Mouse (Mus musculus) heart, adult 18-20 months (tissue): ENCODE results near the gene C530008M17Rik. TPM values are rescaled to one million over a fixed set of nuclear protein-coding genes. Genes with fewer than 3 reads are reported as not detected.
A peak's percentile ranks its signal among the peaks of the same experiment; 100 is the strongest.

ENCODE experiments used
- DNase-seq, 2 experiments: peaks; one replicate each; pipeline ENCODE4 v3.0.0; 2021 to 2022; ENCODE audit warnings: mixed read lengths in 1 of 2
- total RNA-seq, 2 experiments: library from RNA; stranded (reverse); gene quantifications; 2 replicates each; pipeline ENCODE4 v1.2.3; 2021

Gene C530008M17Rik
- total RNA-seq, 2 experiments from 2014 or later = 1.8 TPM

DNA sequence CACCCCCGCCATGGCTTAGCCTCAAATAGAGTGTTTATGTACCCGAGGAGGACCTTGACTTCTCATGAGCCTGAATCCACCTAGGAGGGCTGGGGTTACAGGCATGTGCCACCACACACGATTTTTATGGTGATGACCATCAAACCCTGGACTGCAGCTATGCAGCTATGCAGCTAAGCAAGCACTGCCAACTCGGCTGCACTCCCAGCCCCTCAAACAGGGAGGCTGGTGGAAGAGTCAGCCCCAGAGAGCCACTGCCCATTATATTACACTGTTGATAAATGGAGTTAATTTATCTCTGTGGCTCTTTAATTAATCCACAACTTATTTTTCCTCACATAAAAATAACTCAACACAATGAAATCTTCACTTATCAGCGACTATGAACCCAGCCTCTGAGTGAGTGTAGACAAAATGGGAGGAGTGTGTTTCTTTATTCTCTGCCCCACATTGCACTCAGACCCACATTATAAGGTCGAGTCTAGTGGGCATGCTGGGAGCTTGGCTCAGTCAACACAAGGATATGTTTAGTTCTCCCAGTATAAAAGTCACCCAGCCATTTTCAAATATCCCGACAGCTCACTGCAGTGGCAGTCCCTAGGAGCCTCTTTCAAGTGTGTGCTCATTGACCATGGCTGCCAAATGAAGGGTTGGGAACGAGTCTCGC, 117.3 kb downstream of the C530008M17Rik start:
- no peak for DNase-seq

DNA sequence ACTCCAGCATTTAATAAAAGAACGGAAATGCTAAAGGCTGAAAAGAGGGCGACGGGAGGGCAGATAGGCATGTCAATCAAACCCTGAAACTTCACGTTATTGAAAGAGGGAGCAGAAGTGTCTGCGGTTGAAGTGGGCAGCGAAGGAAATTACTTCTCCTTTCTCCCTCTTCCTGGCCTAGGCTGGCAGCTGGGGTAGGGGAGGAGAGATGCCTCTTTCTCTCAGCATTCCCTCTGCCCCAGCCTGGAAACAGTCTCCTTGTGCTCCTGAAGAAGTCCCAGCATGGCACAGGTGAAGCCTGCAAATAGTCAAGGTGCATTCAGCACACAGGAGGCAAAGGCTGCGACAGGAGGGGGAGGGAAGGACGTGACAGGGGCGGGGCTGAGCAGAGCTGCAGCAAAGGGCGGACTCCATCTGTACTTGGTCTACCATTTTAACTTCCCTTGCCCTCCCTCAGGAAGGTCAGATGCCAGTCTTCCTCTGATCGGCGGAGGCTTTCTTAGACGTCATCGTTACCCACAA, 122.8 kb downstream of the C530008M17Rik start:
- peak in 1 of 2 experiments; percentile 5 for DNase-seq

DNA sequence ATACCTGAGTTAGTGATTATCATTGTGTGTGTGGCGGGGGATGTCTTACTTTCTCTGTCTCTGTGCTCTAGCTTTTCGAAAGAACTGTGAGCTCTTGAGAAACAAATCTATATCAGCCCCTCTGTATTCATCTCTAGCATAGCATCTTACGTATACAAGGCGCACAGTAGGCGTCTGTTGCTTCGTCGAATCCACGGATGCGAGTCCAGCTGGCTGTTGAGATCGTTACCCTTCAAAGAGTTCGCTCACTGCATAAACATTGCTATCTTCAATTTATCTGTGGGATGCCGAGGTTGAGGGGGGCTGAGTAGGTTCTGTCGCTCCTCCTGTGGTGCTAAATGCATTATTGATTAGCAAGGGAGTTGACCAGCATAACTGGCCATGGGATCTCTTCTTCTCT, 125.6 kb downstream of the C530008M17Rik start:
- DNase-seq = no peak

DNA sequence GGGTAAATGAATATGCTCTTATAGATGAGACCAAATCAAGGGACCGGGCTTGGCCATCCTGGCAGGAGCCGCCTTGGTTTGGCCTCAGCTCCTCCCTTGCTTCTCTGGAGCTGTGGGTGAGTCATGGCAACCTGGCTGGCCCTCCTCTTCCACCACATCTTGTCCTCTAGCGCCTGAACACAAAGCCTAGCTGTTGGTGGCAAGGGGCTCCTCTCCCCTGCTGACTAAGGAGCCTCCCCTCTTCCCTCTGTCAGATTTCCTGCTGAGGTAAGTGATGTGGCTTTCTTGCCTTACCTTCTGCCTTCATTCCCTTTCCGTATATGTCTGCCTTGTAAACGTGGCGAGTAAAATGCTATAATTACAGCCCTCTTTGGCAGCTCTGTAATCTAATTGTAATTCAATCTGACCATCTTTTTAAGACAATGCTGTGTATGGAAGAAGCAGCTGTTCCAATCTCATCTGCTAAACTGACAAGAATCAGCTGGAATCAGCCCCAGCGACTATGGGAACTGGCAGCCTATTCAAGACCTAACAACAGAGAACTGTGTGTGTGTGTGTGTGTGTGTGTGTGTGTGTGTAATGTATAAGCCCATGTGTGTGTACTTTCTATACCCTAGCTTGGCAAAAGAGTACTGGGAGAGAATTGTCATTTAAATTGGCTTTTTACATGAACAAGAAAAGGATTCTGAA, 126.2 kb downstream of the C530008M17Rik start:
- no peak for DNase-seq

DNA sequence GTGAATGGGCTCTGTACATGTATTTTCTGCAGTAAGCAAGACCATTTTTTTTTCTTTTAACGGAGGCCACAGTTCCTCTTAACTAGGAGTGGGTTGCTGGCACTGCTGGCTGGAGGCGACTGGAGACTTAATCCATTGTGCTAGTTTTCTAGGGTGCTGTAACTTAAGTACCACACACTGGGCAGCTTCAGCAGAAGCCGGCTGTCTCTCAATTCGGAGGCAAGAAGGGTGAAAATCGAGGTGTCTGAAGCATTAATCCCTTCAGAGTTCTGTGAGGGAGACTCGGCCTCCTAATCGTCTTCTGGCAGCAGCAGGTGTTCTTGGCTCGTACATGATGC, 126.8 kb downstream of the C530008M17Rik start:
- no peak for DNase-seq

DNA sequence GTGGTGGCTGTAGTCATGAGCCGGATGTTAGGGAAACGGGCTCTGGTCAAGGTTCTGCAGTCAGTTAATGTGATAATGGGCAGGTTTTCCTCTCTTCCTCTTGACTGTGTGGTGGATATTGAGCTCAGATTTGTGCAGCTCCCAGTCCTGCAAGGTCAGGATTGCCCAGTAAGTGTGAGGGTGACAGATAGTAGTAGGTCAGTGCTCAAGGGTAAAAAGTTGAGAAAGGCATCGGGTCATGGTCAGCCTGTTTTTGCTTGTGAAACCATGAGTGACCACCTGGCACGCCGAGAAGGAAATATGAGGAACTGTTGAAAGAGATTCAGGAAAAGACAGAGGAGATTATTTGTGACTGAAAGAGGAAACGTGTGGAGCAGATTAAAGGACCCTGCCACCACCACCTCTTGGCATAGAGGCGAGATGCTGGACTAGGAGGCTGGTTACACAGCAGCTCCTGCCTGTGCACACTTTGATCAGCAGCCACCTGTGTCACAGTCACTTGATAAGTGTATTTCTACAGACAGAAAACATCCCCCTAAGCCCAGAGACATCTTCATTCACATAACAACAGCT, 127.9 kb downstream of the C530008M17Rik start:
- no peak for DNase-seq

DNA sequence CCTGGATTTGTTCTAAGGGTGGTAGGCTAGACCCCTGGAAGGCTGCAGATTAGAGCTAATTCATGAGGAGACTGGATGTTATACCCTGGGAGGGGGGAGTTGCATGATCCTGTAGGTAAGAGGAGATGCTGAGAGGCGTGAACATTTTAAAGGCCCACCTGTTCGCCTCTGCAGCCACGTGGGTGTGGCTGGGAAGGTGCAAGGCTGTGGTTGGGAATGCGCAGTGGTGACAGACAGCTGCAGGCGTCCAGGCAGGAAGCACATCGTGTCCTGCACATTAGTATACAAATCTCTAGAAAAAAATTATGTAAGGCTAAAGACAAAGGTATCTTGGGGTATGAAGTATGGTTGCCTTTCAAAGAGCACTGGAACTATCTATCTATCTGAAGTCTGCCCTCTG, 128.7 kb downstream of the C530008M17Rik start:
- DNase-seq = no peak

DNA sequence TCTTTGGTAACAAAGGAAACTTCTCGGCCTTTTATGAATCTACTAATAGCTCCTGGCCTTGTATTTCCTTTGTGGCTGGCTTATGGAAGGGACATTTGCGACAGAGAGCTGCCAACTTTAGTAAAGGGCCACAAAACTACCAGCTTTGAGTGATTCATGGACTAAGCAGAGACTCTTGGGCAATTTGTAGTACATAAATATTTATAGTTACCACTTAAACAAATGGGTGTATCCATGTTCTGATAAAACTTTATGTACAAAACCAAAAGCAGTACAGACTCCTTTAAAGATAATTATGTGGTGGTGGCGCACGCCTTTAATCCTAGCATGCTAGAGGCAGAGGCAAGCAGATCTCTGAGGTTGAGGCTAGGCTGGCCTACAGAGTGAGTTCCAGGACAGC, 133.6 kb downstream of the C530008M17Rik start:
- no peak for DNase-seq

DNA sequence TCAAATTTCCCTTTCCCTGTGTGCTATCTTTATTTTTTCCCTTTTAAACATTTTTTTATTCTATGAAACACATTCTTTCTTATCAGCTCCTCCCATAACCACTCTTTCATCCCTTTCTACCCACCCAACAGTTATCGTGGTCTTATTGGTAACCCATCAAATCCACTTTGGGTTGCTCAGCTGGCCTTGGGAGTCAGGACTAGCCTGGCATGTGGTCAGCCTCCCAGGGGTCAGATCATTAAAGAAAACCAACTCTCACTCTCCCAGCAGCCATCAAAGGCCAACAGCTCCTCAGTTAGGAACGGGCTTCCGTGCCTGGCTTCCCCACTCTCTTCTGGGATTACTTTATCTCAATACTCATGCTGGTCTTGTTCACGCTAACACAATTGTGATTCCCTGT, 135.0 kb downstream of the C530008M17Rik start:
- no peak for DNase-seq

DNA sequence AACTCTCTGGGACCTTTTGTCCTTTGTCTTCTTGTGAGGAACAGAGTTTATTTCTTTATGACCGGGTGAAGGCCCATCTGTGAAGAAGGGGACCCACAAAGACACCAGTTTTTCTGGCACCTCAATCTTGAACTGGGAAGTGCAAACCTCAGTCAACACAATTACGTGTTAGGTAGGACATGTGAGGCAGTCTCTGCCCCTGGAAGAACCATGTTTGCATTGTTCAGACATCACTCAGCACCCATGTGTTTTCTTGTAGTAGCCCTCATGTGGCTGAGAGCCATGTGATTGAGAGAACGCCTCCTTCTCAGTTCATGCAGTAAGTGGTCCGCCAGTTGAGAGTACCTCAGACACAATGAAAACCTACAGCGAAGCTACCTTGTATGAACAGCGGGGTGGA, 136.4 kb downstream of the C530008M17Rik start:
- no peak for DNase-seq

DNA sequence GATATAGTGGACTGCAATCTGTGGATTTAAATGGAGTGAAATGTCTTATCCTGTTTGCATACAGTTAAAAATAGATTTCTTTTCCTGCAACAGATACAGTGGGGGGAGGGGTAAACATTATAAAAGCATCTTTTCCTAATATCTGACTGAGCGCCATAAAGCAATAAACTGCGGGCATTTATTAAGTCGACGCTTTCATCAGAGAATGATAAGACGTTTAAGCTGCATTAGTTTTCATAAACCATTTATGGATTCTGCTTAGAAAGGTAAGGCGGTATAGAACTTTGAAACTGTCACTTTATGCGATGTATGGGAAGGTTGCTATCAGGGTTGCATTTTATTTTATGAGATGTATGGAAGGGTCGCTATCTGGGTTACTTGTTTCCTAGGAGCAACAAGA, 141.7 kb downstream of the C530008M17Rik start:
- no peak for DNase-seq

DNA sequence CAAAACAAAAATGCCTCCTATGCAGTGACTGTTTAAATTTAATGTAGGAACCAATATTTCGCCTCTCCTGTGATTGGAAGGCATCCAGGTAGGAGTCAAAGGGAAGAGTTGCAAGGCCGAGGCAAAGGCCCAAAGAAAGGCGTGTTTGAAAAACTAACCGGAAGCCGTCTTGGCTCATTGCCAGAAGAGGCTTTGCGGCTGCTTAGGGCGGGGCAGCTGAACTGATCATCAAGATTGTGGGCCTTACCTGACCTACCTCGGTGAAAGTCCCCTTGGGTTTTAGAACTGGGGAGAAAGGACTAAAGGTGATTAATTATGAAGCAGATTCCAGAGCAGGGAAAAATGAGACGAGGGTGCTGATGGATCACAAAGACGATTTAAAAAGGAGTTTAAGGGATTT, 143.2 kb downstream of the C530008M17Rik start:
- DNase-seq = no peak

DNA sequence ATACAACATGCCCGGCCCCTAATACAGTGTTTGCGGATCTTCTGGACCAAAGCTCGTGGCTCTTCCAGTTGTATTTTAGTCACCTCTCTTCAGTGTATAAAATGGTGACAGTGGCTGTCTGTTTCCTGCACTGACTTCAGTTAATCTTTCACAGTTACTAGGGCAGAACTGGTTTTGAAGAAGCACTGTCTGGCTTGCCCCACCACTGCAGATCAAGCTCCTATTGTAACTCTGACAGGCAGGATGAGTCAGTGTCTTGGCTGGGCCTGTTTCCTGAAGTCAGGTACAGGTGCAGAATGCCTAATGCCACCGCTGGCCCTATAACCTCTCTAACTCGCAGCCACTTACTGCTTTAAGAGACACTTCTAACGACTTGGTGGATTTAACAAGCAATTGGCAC, 152.7 kb downstream of the C530008M17Rik start:
- DNase-seq = no peak

DNA sequence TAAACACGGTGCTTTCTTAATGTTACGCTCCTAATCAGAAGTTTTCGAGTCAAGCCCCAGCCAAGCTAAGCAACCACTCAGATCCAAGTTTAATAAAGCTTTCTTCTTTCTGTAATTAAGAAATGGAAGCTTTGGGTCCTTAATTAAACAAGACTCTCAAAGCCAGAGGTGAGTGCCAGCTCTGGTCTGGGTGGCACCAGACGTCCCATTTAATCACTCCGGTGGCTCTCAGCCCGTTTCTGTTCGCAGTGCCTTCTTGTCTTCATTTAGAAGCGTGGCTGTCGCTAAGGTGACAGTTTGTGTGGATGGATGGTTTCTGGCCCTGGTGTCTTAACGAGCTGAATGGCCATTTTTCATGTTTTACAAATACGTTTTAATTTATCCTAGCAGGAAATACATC, 158.7 kb downstream of the C530008M17Rik start:
- DNase-seq = peak; percentile 8 to 9

DNA sequence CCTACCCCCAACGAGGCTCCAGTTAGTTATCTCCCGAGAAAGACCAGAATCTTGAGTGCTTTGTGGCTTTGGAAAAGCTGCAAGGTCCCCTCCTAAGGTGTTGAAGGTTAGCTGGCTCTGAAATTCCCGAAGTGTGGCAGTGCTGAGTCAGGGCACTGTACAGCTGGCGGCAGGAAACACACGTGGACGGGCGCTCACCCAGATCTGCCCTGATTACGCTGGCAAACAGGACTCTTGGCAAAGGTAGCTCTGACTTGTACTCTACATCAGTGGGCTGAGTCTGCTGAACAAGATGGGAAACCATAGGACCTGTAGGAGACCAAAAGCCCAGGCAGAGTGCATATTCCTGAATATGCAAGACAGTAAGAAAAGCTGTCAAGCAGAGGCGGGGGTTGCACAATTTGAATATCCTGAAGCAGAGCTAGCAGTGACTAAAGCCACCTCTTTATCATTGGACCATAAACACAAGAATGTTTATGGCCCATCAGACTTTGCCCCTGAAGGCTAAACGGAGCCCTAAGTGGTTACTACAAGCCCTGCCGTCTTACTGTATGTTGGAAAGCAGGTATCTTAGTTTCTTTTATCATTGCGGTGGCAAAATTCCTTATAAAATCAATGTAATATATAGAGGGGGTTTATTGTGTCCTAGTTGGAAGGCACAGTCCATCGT, 159.6 kb downstream of the C530008M17Rik start:
- DNase-seq = peak; percentile 54 to 59

DNA sequence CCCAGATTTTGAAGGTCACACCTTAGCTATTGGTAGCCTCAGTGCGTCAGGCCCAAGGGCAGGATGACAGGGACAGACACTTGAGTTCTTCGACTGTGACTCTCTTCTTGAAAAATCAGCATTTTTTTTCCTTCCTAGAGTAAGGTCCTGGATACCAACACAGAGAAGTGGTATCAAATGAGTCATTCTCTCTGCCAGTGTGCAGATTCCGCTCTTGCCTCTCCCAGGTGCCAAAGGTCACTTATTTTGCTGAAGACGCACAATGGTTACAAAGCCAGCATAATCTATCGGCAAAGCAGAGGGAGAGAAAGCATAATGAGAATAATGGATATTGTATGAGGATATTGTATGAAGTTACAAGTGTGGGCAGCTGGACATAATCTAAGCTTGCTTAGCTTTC, 160.4 kb downstream of the C530008M17Rik start:
- no peak for DNase-seq

DNA sequence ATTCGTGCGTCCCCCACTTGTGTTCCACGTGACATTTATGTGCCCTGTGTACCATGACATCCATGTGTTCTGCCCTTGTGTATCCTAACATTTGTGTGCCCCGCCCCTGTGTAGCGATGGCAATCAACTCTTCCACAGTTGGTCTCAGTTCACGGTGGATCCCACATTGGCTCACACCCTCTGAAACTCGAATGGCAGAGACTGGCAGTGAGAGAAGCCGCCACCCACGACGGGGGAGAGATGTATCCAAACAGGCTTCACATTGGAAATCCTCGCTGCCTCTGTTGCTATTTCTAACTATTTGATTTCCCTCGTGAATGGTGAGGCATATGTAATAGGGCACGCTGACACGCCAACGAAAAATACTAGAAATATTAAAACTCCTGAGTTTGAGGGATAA, 161.4 kb downstream of the C530008M17Rik start:
- DNase-seq = no peak

DNA sequence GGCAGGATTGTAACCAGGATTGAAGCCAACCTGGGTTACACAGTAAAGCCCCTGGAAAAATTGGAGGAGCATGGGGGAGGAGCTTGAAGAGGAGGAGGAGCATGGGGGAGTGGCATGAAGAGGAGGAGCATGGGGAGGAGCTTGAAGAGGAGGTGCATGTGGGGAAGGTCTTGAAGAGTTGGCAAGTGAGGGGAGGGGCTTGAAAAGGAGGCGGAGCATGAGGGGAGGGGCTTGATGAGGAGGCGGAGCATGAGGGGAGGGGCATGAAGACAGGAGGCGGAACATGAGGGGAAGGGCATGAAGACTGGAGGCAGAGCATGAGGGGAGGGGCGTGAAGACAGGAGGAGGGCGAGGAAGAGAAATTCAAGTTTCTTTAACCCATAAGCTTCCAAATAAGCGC, 162.5 kb downstream of the C530008M17Rik start:
- no peak for DNase-seq

DNA sequence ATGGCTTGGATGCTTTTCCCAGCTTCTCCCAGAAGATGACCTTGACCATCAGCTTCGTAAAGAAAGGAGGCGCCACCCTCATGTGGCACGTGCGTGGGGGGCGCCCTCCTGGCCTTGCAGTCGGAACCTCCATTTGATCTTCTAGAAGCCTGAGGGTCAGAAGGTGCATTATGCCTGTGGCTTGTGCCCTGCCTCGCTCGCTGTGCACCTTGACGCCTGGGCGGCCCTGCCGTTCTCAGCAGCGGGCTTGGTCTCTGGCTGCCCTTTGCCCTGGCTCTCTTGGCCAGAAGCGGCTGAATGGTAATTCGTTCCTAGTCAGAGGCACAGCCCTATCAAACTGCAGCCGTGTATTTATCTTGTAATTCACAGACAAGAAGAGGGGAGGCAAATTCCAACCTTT, 165.8 kb downstream of the C530008M17Rik start:
- no peak for DNase-seq

DNA sequence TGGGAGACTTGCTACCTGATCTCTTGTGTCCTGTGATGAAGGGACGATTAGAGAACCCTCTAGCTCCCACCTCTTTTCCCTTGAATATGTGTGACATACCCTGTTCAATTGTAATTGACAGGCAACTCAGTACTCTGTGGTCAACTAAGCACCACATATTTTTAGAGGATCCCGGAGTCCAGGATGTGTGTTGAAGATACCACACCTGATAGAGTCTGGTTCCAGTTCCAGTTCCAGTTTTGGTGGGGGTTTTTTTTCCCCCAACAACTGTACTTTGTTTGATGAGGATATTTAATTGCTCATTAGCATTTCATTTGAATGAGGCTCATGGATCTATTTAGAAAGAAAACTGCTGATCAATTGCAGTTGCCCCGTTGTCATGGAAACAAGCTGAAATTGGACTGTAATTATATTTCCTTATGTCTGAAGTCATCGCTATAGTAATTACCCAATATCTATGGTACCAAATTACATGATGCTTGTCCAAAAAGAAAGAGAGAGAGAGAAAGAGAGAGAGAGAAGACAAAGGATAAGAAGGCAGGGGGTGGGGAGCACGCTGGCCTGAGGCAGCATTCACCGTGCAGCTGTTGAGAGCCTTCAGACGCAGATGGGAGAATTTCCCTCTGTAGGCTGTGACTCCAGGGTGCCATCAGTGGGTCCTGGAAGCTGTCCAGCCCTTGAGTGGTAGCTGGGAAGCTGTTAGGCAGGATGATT, 172.4 kb downstream of the C530008M17Rik start:
- DNase-seq = no peak

DNA sequence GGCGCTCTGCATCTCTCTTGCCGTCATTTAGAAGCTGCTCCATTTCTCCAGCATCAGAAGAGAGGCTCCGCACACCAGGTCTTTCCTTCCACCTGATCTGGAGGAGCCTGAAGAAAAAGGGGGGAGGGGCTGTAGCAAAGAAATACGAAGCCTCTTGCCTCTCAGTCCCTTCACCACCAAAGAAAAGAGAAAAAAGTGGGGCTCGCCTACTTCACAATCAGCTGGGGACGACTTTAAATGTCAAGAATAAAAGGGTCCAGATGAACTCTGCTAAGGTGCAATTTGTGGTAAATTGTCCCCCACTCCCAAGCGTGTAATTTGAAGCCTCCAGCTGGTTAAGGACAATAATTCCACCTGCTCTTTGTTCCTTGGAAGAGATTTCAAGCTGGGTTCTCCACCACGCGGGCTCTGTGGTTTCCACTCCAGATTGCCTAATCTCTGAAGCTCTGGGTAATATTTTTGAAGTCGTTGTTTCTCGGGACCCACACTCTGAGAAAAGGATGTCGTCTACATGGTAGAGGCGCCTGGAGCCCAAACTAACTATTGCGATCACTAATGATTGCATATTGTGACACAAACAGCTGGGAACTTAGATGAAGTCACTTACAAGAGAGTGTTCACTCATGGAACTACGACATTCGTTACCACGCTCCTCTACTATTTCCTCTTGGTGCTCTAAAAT, 176.4 kb downstream of the C530008M17Rik start:
- no peak for DNase-seq

DNA sequence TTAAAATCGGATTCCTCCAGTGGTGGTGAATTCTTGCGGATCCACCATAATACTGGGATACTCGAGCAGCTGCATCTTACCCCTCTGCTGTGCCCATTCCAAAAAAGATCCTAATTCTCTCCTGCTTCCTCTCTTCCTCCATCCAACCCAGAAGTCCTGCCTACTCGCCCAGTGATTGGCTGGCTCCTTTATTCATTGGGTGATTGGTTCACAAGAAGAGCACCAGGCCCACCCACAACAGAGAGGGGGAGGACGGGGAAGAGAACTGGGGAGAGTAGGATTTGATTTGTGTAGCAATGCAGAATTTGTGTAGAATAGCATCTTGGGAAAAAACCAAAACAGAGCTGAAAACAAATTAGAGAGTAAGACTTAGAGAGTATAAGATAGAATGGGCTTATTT, 180.7 kb downstream of the C530008M17Rik start:
- peak; percentile 11 to 13 for DNase-seq
